Mouse (Mus musculus): ENCODE data around the gene Crispld2. TPM values are rescaled to one million over a fixed set of nuclear protein-coding genes. Genes with fewer than 3 reads are reported as not detected.

The Crispld2 gene
- total and polyA plus RNA-seq, 3 experiments: not detected

DNA sequence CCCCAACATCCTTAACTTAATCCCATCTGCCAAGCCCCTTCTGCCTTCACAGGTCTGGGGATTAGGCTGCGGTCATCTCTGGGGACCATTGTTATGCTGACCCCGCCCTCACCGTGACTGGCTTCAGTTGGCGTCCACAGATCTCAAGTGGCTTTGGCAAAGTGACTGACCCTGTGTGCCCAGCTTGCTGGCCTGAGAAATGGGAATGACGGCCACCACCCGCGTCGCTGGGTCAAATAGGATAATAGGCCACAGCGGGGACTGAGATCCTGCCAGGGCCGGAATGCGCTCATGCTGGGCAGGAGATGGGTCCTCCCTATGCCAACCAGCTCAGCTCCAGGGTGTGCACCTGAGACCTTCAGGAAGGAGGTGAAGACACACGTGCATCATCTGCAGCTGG, 46.5 kb downstream of the Crispld2 start:
- TF ChIP-seq MEF2A (IDR thresholded peaks at IDR 0.05; ENCODE audit: borderline replicate concordance, low read depth, low read length): no peak
- no peak for TF ChIP-seq JUN (IDR thresholded peaks at IDR 0.05; ENCODE audit: insufficient read depth, low read depth, low read length)
- TF ChIP-seq BHLHE40 (IDR thresholded peaks at IDR 0.05; ENCODE audit: low read depth, low read length): no peak
- no peak for TF ChIP-seq NELFE (IDR thresholded peaks at IDR 0.05; ENCODE audit: low read depth, low read length)
- no peak for TF ChIP-seq POLR2AphosphoS2 (IDR thresholded peaks at IDR 0.05; ENCODE audit: low read depth, low read length)
- no peak for TF ChIP-seq EP300 (IDR thresholded peaks at IDR 0.05; ENCODE audit: low read length)
- no peak for TF ChIP-seq MYC (IDR thresholded peaks at IDR 0.05; ENCODE audit: low read depth, low read length)
- no peak for TF ChIP-seq RCOR1 (conservative IDR thresholded peaks at IDR 0.05; ENCODE audit: low read depth, low read length)
- TF ChIP-seq ZC3H11A (IDR thresholded peaks at IDR 0.05; ENCODE audit: low read depth, low read length): no peak
- TF ChIP-seq MAZ (IDR thresholded peaks at IDR 0.05; ENCODE audit: low read depth, low read length): no peak
- TF ChIP-seq HCFC1 (IDR thresholded peaks at IDR 0.05; ENCODE audit: low read depth, low read length): no peak
- no peak for TF ChIP-seq POLR2A (IDR thresholded peaks at IDR 0.05; ENCODE audit: low read depth, low read length)
- H3K9ac ChIP-seq (ENCODE audit: insufficient read depth, low read depth): no peak overlapping the region
- no peaks in the 10 kb centered on the region for H3K4me1 ChIP-seq (ENCODE audit: control insufficient read depth in 1 of 2, insufficient read depth in 2 of 2)
- H3K27ac ChIP-seq (ENCODE audit: insufficient read depth, low read depth): no peak overlapping the region
- no peak overlapping the region for H3K4me3 ChIP-seq (replicated peaks in 1 of 3; ENCODE audit: low read depth in 2 of 3, low read length in 2 of 3, poor library complexity in 1 of 3)
- H3K9me3 ChIP-seq (replicated peaks; ENCODE audit: low read length): no peaks in the 10 kb centered on the region
- no peaks in the 10 kb centered on the region for H3K79me2 ChIP-seq (replicated peaks; ENCODE audit: control insufficient read depth, extremely low read depth, insufficient read depth, poor library complexity, severe bottlenecking)
- no peak for DNase-seq (ENCODE audit: extremely low read depth)
- no peak overlapping the region for H3K4me2 ChIP-seq (ENCODE audit: insufficient read depth, low read depth, poor library complexity, severe bottlenecking)
- dilution Hi-C loops (cut with MboI; ENCODE audit: extremely low pct_ligation_motif_present, extremely low pct_unique_long_range_greater_than_20kb, low sequenced_read_pairs): no loop called here
- peaks cover 62% of the 10 kb centered on the region for H3K27me3 ChIP-seq (replicated peaks)
- no peaks in the 10 kb centered on the region for H3K36me3 ChIP-seq (replicated peaks in 1 of 2; ENCODE audit: control insufficient read depth in 1 of 2, insufficient read depth in 1 of 2, low read length in 1 of 2)
- in situ Hi-C loops (cut with MboI; ENCODE audit: low pct_ligation_motif_present, low pct_unique_long_range_greater_than_20kb, low sequenced_read_pairs): no loop called here

DNA sequence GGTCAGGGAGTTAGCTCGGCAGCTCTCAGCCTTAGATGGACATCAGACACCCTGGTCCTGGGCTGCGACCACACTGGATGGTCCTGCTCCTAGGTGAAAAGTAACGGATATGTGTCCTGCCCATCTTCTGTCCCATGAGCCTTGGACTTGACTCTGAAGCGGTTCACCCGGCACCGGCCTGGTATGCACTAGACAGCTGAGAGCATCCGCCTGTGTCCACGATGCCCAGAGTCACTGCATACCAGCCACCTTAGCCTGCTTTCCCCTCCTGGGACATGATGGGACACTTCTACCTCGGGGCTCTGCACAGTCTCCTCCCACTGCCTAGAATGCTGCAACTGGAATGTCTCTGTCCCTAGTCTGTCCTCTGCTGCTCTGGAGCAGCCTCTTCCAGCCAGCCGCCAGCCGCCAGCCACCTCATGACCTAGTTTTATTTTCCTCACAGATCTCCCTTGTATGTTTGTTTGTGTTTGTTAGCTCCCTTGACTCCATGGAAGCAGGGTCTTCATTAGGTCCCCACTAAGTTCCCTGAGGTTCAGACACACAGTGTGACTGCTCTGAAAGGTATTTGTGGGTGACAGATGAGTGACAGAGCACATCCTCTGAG, 47.2 kb downstream of the Crispld2 start:
- no peak for DNase-seq (ENCODE audit: extremely low read depth)
- H3K36me3 ChIP-seq (replicated peaks in 1 of 2; ENCODE audit: control insufficient read depth in 1 of 2, insufficient read depth in 1 of 2, low read length in 1 of 2): no peaks in the 10 kb centered on the region
- no peaks in the 10 kb centered on the region for H3K9me3 ChIP-seq (replicated peaks; ENCODE audit: low read length)
- dilution Hi-C loops (cut with MboI; ENCODE audit: extremely low pct_ligation_motif_present, extremely low pct_unique_long_range_greater_than_20kb, low sequenced_read_pairs) (no loop called here), in situ Hi-C loops (cut with MboI; ENCODE audit: low pct_ligation_motif_present, low pct_unique_long_range_greater_than_20kb, low sequenced_read_pairs) (no loop called here)
- no peak overlapping the region for H3K27ac ChIP-seq (ENCODE audit: insufficient read depth, low read depth)
- peaks cover 65% of the 10 kb centered on the region for H3K27me3 ChIP-seq (replicated peaks)
- H3K4me1 ChIP-seq (ENCODE audit: control insufficient read depth in 1 of 2, insufficient read depth in 2 of 2): no peaks in the 10 kb centered on the region
- H3K4me2 ChIP-seq (ENCODE audit: insufficient read depth, low read depth, poor library complexity, severe bottlenecking): no peak overlapping the region
- no peak overlapping the region for H3K4me3 ChIP-seq (replicated peaks in 1 of 3; ENCODE audit: low read depth in 2 of 3, low read length in 2 of 3, poor library complexity in 1 of 3)
- H3K79me2 ChIP-seq (replicated peaks; ENCODE audit: control insufficient read depth, extremely low read depth, insufficient read depth, poor library complexity, severe bottlenecking): no peaks in the 10 kb centered on the region
- TF ChIP-seq HCFC1 (IDR thresholded peaks at IDR 0.05; ENCODE audit: low read depth, low read length) (no peak), MEF2A (IDR thresholded peaks at IDR 0.05; ENCODE audit: borderline replicate concordance, low read depth, low read length) (no peak), ELF1 (IDR thresholded peaks at IDR 0.05; ENCODE audit: low read depth, low read length) (no peak), POLR2A (IDR thresholded peaks at IDR 0.05; ENCODE audit: low read depth, low read length) (no peak), MXI1 (IDR thresholded peaks at IDR 0.05; ENCODE audit: low read depth, low read length) (no peak), TCF12 (IDR thresholded peaks at IDR 0.05; ENCODE audit: low read depth, low read length) (no peak), PAX5 (IDR thresholded peaks at IDR 0.05; ENCODE audit: low read length) (no peak), UBTF (IDR thresholded peaks at IDR 0.05; ENCODE audit: low read depth, low read length) (no peak), MAX (IDR thresholded peaks at IDR 0.05; ENCODE audit: low read length) (no peak)
- H3K9ac ChIP-seq (ENCODE audit: insufficient read depth, low read depth): no peak overlapping the region
